Mouse (Mus musculus) CH12F3 (cell line): ENCODE results near the gene Plscr4.

ENCODE experiments used
- in situ Hi-C: fragments of 300-500 bp; cut with MboI; formaldehyde crosslinking; loops from 2 replicates; pipeline ENCODE4 v1.14.3; 2020; ENCODE audit warnings: low sequenced_read_pairs

Plscr4 gene

DNA sequence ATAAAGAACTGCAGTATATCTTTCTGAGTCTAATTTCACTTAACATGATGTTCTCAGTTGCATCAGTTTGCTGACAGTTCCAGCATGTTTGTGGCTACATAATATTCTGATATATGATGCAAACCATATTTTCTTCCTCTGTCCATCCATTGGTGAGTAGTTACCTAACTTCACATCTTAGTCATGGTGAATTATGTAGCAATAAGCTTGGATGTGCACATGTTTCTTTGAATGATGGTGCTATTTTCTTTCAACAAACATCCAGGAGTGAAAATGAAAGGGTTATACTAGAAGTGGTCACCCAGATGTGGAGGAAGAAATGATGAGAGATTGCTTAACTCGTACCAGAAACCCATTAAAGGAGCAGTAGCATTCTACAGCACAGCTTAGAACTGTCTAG lies 47.7 kb downstream of the Plscr4 start:
- in situ Hi-C loops = loop anchor here (25.0 kb wide), 1 partner anchor 357 kb away; no protein-coding TSS in a partner anchor

DNA sequence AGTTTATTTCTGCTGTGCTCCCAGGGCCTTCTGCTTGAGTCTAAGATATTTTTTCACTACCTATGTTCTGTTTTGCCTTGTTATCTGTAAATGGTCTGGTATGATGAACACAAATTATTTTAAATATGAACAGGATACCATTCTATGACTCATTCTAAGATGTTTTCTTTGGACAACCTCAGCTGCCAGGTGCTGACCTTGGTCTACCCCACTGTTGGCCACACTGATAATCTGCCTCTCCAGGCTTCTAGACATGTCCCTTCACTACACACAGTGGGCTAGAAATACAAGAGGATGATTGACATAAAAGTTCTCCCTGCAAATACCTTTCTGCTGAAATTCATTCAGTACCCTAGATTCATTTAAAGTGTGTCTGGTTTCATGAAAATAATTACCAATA lies 54.5 kb downstream of the Plscr4 start:
- in situ Hi-C loops = loop anchor here (25.0 kb wide), 1 partner anchor 351 kb away; no protein-coding TSS in a partner anchor

GRCm38 (mm10) chr9:92517036-92517435 lies 59.9 kb downstream of the Plscr4 start:
- in situ Hi-C loops = loop anchor here (25.0 kb wide), 1 partner anchor 345 kb away; no protein-coding TSS in a partner anchor

- in situ Hi-C loops = loop anchor here (25.0 kb wide), 1 partner anchor 342 kb away; no protein-coding TSS in a partner anchor
These were observed 63.6 kb downstream of the Plscr4 start for GRCm38 (mm10) chr9:92520751-92521150.

DNA sequence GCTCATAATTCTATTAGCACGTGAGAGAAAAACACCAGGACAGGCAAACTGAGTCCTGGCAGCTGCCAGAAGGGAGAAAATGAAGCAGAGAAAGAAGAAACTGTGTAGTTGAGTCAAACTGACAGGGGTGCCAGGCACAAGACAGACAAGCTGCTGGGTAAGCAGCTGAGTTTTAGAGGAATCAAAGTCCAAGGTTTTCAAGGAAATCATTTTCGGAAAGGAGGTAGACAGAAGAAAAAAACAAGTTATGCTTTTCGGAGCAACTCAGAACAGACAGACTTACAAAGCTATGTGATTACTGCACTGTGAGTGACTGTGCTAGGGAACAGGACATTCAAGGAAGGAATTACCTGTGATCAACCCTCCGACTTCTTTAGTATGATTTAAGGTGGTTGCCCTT lies 67.3 kb downstream of the Plscr4 start:
- in situ Hi-C loops = loop anchor here (25.0 kb wide), 1 partner anchor 338 kb away; no protein-coding TSS in a partner anchor

DNA sequence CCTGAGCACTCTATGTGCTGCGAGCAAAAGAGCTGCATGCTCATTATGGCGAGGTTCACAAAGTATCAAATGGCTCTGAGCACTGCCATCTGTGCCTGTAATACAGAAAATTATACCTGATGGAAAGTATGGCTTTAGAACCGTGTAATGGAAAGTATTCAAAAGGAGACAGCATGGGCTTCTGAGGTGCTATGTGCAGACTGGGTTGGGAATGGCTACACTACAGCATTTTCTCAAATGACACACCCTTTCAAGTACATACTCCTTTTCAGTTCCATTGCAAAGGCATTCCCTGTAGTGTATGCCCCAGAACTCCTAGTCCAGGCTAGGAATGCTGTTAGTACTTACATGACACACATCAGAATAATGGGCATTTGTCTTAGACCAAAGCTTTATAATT lies 72.9 kb downstream of the Plscr4 start:
- in situ Hi-C loops = no loop called here

- in situ Hi-C loops = no loop called here
These were observed 80.6 kb downstream of the Plscr4 start for GRCm38 (mm10) chr9:92537735-92538134.

DNA sequence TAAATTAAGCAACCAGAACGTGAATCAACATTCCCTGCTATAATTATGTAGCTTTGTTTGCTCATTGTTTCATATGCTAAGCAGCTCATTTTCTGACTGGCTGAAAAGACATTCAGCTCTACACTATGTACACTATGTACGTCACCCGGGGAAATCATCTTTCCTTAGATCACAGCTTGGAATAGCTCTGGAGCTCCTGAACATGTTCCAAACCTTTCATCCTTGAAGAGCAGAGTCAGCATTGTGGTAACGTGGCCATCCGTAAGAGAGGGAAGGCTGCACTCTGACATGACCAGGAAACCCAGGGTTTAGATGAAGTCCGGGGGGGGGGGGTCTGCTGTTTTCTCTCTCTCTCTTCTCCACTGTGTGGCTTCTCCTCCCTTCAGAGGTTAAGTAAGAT lies 81.0 kb downstream of the Plscr4 start:
- in situ Hi-C loops = no loop called here
